Mouse (Mus musculus) MEL (cell line): Measurements from ENCODE around the gene Acvr1b. TPM values are rescaled to one million over a fixed set of nuclear protein-coding genes. Genes with fewer than 3 reads are reported as not detected.

ENCODE experiments used
- DNase-seq: peaks from one replicate; pipeline ENCODE4 v3.0.0; 2011; ENCODE audit warnings: low read depth, low spot score
- H3K27ac ChIP-seq: 2 replicates; pipeline ENCODE4 v1.5.1; 2012; ENCODE audit warnings: low read depth, mild to moderate bottlenecking, control low read depth, low read length, moderate library complexity; ENCODE audit not compliant: control insufficient read depth
- H3K27me3 ChIP-seq, 2 experiments: fragments of 150-350 bp in 1 of 2; sonication (generic) in 1 of 2; 2 replicates each; pipeline ENCODE4 v1.6.1; 2012; ENCODE audit warnings: low read length in 2 of 2, mild to moderate bottlenecking in 2 of 2, improper control_type of control experiment in 1 of 2, moderate library complexity in 1 of 2; ENCODE audit not compliant: insufficient read depth in 2 of 2, control insufficient read depth in 1 of 2
- H3K36me3 ChIP-seq, 2 experiments: 2 replicates each; pipeline ENCODE4 v1.6.1; 2012 to 2014; ENCODE audit warnings: low read length in 2 of 2, improper control_type of control experiment in 1 of 2, inconsistent platforms in 1 of 2, mild to moderate bottlenecking in 1 of 2; ENCODE audit not compliant: insufficient read depth in 2 of 2, control insufficient read depth in 1 of 2
- H3K4me1 ChIP-seq, 2 experiments: fragments of 150-350 bp in 1 of 2; sonication (generic) in 1 of 2; 2 replicates each; pipeline ENCODE4 v1.6.1; 2012; ENCODE audit warnings: low read length in 2 of 2, improper control_type of control experiment in 1 of 2, mild to moderate bottlenecking in 1 of 2; ENCODE audit not compliant: insufficient read depth in 2 of 2, control insufficient read depth in 1 of 2
- H3K4me3 ChIP-seq, 2 experiments: fragments of 150-350 bp in 1 of 2; sonication (generic) in 1 of 2; 2 replicates each; pipeline ENCODE4 v1.5.1; 2012; ENCODE audit warnings: low read depth in 2 of 2, low read length in 2 of 2, mild to moderate bottlenecking in 2 of 2, moderate library complexity in 2 of 2, control low read depth in 1 of 2, improper control_type of control experiment in 1 of 2; ENCODE audit not compliant: control insufficient read depth in 1 of 2, insufficient read depth in 1 of 2
- H3K79me2 ChIP-seq: 2 replicates; pipeline ENCODE4 v1.6.1; 2012; ENCODE audit warnings: mild to moderate bottlenecking, low read length, moderate library complexity; ENCODE audit not compliant: control insufficient read depth, poor library complexity, insufficient read depth
- H3K9ac ChIP-seq: 2 replicates; pipeline ENCODE4 v1.6.1; 2012; ENCODE audit warnings: low read depth, mild to moderate bottlenecking, control low read depth, low read length, moderate library complexity; ENCODE audit not compliant: control insufficient read depth, poor library complexity, severe bottlenecking
- H3K9me3 ChIP-seq: fragments of 150-350 bp; sonication (generic); replicated peaks from 2 replicates; pipeline ENCODE4 v1.6.1; 2012; ENCODE audit warnings: mild to moderate bottlenecking, low read length, improper control_type of control experiment, moderate library complexity; ENCODE audit not compliant: insufficient read depth
- CTCF ChIP-seq, 3 experiments: IDR thresholded peaks in 2 of 3; conservative IDR thresholded peaks in 1 of 3; 2 replicates each; pipeline ENCODE4 v1.5.1; 2011 to 2012; ENCODE audit warnings: low read length in 3 of 3, low read depth in 2 of 3, mild to moderate bottlenecking in 2 of 3, improper control_type of control experiment in 1 of 3, inconsistent platforms in 1 of 3, mixed read lengths in 1 of 3, moderate library complexity in 1 of 3; ENCODE audit not compliant: control insufficient read depth in 1 of 3, insufficient read depth in 1 of 3, poor library complexity in 1 of 3, severe bottlenecking in 1 of 3
- E2F4 ChIP-seq: IDR thresholded peaks from 2 replicates; pipeline ENCODE4 v1.6.1; 2011; ENCODE audit warnings: low read depth, low read length, improper control_type of control experiment, borderline replicate concordance
- EP300 ChIP-seq, 2 experiments: IDR thresholded peaks; 2 replicates each; pipeline ENCODE4 v1.6.1; 2011; ENCODE audit warnings: improper control_type of control experiment in 2 of 2, low read length in 2 of 2, low read depth in 1 of 2, mild to moderate bottlenecking in 1 of 2
- ETS1 ChIP-seq: IDR thresholded peaks from 2 replicates; pipeline ENCODE4 v1.6.1; 2012; ENCODE audit warnings: low read depth, mild to moderate bottlenecking, inconsistent platforms, low read length, improper control_type of control experiment, moderate library complexity
- GABPA ChIP-seq: IDR thresholded peaks from 2 replicates; pipeline ENCODE4 v1.6.1; 2012; ENCODE audit warnings: low read depth, mild to moderate bottlenecking, inconsistent platforms, low read length, improper control_type of control experiment, moderate library complexity
- GATA1 ChIP-seq: IDR thresholded peaks from 2 replicates; pipeline ENCODE4 v1.6.1; 2011; ENCODE audit warnings: low read depth, low read length, improper control_type of control experiment
- HCFC1 ChIP-seq: IDR thresholded peaks from 2 replicates; pipeline ENCODE4 v1.6.1; 2012; ENCODE audit warnings: low read depth, mild to moderate bottlenecking, inconsistent platforms, low read length, improper control_type of control experiment, moderate library complexity
- JUND ChIP-seq: IDR thresholded peaks from 2 replicates; pipeline ENCODE4 v1.6.1; 2011; ENCODE audit warnings: low read depth, mild to moderate bottlenecking, improper control_type of control experiment, low read length
- KAT2A ChIP-seq: conservative IDR thresholded peaks from 2 replicates; pipeline ENCODE4 v1.6.1; 2012; ENCODE audit warnings: low read depth, low read length, improper control_type of control experiment, inconsistent platforms
- MAFK ChIP-seq: IDR thresholded peaks from 2 replicates; pipeline ENCODE4 v1.6.1; 2011; ENCODE audit warnings: low read depth, mild to moderate bottlenecking, low read length, improper control_type of control experiment, borderline replicate concordance
- MAX ChIP-seq: IDR thresholded peaks from 2 replicates; pipeline ENCODE4 v1.6.1; 2011; ENCODE audit warnings: low read length, improper control_type of control experiment
- MEF2A ChIP-seq: IDR thresholded peaks from 2 replicates; pipeline ENCODE4 v1.6.1; 2014; ENCODE audit warnings: low read depth, mild to moderate bottlenecking, inconsistent platforms, low read length, improper control_type of control experiment; ENCODE audit not compliant: poor library complexity, insufficient replicate concordance, severe bottlenecking; ENCODE audit errors: extremely low read depth
- MYB ChIP-seq: IDR thresholded peaks from 2 replicates; pipeline ENCODE4 v1.6.1; 2011; ENCODE audit warnings: mild to moderate bottlenecking, low read depth, low read length, improper control_type of control experiment
- NELFE ChIP-seq: IDR thresholded peaks from 2 replicates; pipeline ENCODE4 v1.6.1; 2011; ENCODE audit warnings: low read depth, low read length, improper control_type of control experiment
- NRF1 ChIP-seq: IDR thresholded peaks from 2 replicates; pipeline ENCODE4 v1.6.1; 2014; ENCODE audit warnings: low read depth, mild to moderate bottlenecking, inconsistent platforms, low read length, improper control_type of control experiment, moderate library complexity; ENCODE audit not compliant: poor library complexity, insufficient read depth, severe bottlenecking
- POLR2A ChIP-seq, 2 experiments: IDR thresholded peaks; 2 replicates each; pipeline ENCODE4 v1.6.1; 2011 to 2012; ENCODE audit warnings: low read length in 2 of 2, mild to moderate bottlenecking in 2 of 2, control low read depth in 1 of 2, improper control_type of control experiment in 1 of 2, low read depth in 1 of 2, moderate library complexity in 1 of 2; ENCODE audit not compliant: control insufficient read depth in 1 of 2, insufficient read depth in 1 of 2, poor library complexity in 1 of 2
- POLR2AphosphoS2 ChIP-seq: IDR thresholded peaks from 2 replicates; pipeline ENCODE4 v1.6.1; 2011; ENCODE audit warnings: low read length, improper control_type of control experiment
- POLR2AphosphoS5 ChIP-seq: IDR thresholded peaks from 2 replicates; pipeline ENCODE4 v1.6.1; 2012; ENCODE audit warnings: low read depth, borderline replicate concordance, mild to moderate bottlenecking, inconsistent platforms, low read length, moderate library complexity, mixed read lengths
- RAD21 ChIP-seq: IDR thresholded peaks from 2 replicates; pipeline ENCODE4 v1.6.1; 2011; ENCODE audit warnings: mild to moderate bottlenecking, low read depth, low read length, improper control_type of control experiment
- SMC3 ChIP-seq: IDR thresholded peaks from 2 replicates; pipeline ENCODE4 v1.6.1; 2011; ENCODE audit warnings: low read depth, low read length, improper control_type of control experiment
- TBP ChIP-seq: IDR thresholded peaks from 2 replicates; pipeline ENCODE4 v1.8.0; 2011; ENCODE audit warnings: low read depth, low read length, improper control_type of control experiment
- TCF12 ChIP-seq: IDR thresholded peaks from 2 replicates; pipeline ENCODE4 v1.6.1; 2014; ENCODE audit warnings: low read depth, mild to moderate bottlenecking, inconsistent platforms, low read length, improper control_type of control experiment, moderate library complexity
- ZC3H11A ChIP-seq: IDR thresholded peaks from 2 replicates; pipeline ENCODE4 v1.6.1; 2012; ENCODE audit warnings: low read depth, mild to moderate bottlenecking, inconsistent platforms, low read length, improper control_type of control experiment
- ZKSCAN1 ChIP-seq: IDR thresholded peaks from 2 replicates; pipeline ENCODE4 v1.6.1; 2012; ENCODE audit warnings: low read depth, mild to moderate bottlenecking, inconsistent platforms, low read length, improper control_type of control experiment, moderate library complexity
- ZMIZ1 ChIP-seq: IDR thresholded peaks from 2 replicates; pipeline ENCODE4 v1.6.1; 2012; ENCODE audit warnings: low read depth, mild to moderate bottlenecking, inconsistent platforms, low read length, improper control_type of control experiment, moderate library complexity
- ZNF384 ChIP-seq: IDR thresholded peaks from 2 replicates; pipeline ENCODE4 v1.6.1; 2012; ENCODE audit warnings: low read depth, mild to moderate bottlenecking, inconsistent platforms, low read length, improper control_type of control experiment
- polyA plus RNA-seq, 2 experiments: library from polyadenylated mRNA; stranded (reverse) in 1 of 2; unstranded in 1 of 2; fragments of >175 nt in 1 of 2; fragments of >200 nt in 1 of 2; gene quantifications; 2 replicates each; pipeline versions ENCODE4 v1.2.1 to v1.2.4; 2012; ENCODE audit warnings: low replicate concordance in 2 of 2, low read depth in 1 of 2; ENCODE audit not compliant: insufficient read length in 2 of 2, insufficient read depth in 1 of 2, missing spikeins in 1 of 2
- total RNA-seq: library from RNA; depleted of rRNA; stranded (reverse); fragments of 300-350 nt; gene quantifications from 2 replicates; pipeline ENCODE4 v1.2.3, GENCODE M21; 2012

The Acvr1b gene
- total and polyA plus RNA-seq, 3 experiments, result 10.4 to 13.2 TPM; not detected in 1

DNA sequence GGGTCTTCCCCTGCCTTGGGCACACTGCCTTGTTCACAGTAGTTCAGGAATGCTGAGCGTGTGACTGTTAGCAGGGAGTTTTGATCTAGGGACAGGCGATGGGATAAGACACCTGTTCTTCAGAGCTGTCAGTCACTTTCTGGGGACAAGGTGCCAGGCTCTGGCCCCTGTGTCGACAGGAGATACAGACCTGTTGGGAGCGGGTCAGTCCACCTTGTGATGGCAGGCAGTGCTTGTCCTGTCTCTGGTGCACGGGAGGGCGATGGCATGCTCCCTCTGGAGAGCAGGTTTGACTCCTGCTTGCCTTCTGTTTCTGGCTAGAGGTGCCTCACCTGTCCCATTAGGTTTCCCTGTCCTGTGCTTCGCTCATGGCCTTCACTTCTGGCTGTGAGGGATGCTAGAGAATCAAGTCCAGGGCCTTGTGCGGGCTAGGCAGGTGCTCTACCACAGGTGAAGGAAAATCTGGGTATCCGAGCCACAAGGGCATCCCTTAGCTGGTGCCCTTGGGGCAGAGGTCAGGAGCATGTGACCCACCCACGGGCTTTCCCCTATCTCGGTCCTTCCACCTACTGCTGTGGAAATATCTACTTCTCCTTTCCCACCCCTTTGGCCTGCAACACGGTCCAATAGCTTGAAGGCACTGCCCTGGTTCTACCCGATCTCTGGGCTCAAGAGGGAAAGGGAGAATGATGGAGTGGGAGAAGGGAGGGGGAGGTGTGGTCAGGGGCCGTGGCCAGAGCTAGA is 82.8 kb downstream of the Acvr1b start (continued):
- no peak for TF ChIP-seq MEF2A
- TF ChIP-seq EP300 (IDR thresholded peaks at IDR 0.05; ENCODE audit: low read depth in 1 of 2, low read length in 2 of 2), result peak in 1 of 2 experiments; percentile 14; a peak in 1 of 4 replicates

DNA sequence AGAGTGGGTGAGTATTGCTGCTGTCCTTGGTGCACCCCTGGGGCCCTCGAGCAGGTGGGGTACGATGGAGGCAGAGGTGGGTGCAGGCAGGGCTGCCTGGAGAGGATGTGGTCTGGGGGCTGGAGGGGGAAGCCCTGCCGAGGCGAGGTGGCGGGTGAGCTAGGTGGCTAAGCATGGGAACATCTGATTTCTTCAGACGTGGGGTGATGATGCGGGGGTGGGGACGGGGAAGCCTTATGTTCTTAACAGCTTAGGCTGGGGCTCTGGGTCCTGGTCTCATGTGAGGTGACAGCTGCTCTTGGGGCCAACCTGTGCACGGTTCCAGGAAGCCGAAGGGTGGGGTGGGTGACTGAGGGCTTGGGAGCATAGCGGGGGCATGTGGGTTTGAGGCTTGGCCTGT is 84.6 kb downstream of the Acvr1b start:
- peaks cover 0 to 34% of the 10 kb centered on the region in 2 experiments; a peak in 2 of 4 replicates for H3K36me3 ChIP-seq
- DNase-seq, result no peak
- no peak overlapping the region for H3K27ac ChIP-seq
- H3K9ac ChIP-seq, result no peak overlapping the region
- no peaks in the 10 kb centered on the region for H3K79me2 ChIP-seq
- H3K9me3 ChIP-seq, result no peaks in the 10 kb centered on the region
- no peak overlapping the region for H3K4me3 ChIP-seq
- TF ChIP-seq CTCF (IDR thresholded peaks at IDR 0.05 in 2 of 3, conservative IDR thresholded peaks at IDR 0.05 in 1 of 3; ENCODE audit: control insufficient read depth in 1 of 3, insufficient read depth in 1 of 3, low read depth in 2 of 3, low read length in 3 of 3, poor library complexity in 1 of 3, severe bottlenecking in 1 of 3) (no peak), ZKSCAN1 (no peak), ZNF384 (no peak), EP300 (IDR thresholded peaks at IDR 0.05; ENCODE audit: low read depth in 1 of 2, low read length in 2 of 2) (no peak), KAT2A (no peak), GABPA (no peak), ETS1 (no peak), POLR2AphosphoS2 (no peak), SMC3 (no peak), GATA1 (no peak), TCF12 (no peak), POLR2A (IDR thresholded peaks at IDR 0.05; ENCODE audit: control insufficient read depth in 1 of 2, insufficient read depth in 1 of 2, low read depth in 1 of 2, low read length in 2 of 2, poor library complexity in 1 of 2) (no peak), MYB (no peak)
- peaks cover 15 to 54% of the 10 kb centered on the region in 2 experiments for H3K4me1 ChIP-seq
- no peaks in the 10 kb centered on the region for H3K27me3 ChIP-seq

DNA sequence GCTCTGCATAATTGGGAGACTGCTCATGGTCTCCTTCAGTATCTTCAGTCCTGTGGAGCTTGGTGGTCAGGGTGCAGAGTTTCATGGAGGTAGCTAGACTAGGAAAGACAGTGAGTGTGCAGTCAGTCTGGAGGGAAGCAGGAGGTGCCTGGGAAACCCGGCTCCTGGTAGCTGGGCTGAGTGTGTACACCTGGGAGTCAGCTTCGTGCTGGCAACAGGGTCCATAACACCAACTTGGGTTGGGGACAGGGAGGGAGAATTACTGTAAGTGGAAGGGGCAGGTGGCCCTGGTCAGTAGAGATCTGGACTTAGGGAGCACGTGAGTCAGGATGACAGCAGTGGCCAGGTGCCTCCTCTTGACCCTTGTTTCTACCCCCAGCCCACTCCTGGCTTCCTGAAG is 86.1 kb downstream of the Acvr1b start:
- no peak for TF ChIP-seq MAFK
- TF ChIP-seq TBP, result no peak
- TF ChIP-seq ETS1, result no peak
- no peak for TF ChIP-seq E2F4
- no peak for TF ChIP-seq RAD21
- no peak for TF ChIP-seq NELFE
- TF ChIP-seq NRF1, result no peak
- no peak for TF ChIP-seq GABPA
- no peak for TF ChIP-seq MYB
- no peak for TF ChIP-seq HCFC1
- TF ChIP-seq ZC3H11A, result no peak
- no peak for TF ChIP-seq MAX
- no peak for TF ChIP-seq POLR2AphosphoS5
- TF ChIP-seq CTCF (IDR thresholded peaks at IDR 0.05 in 2 of 3, conservative IDR thresholded peaks at IDR 0.05 in 1 of 3; ENCODE audit: control insufficient read depth in 1 of 3, insufficient read depth in 1 of 3, low read depth in 2 of 3, low read length in 3 of 3, poor library complexity in 1 of 3, severe bottlenecking in 1 of 3), result no peak
- no peak for TF ChIP-seq ZMIZ1
- TF ChIP-seq JUND, result no peak
- TF ChIP-seq POLR2A (IDR thresholded peaks at IDR 0.05; ENCODE audit: control insufficient read depth in 1 of 2, insufficient read depth in 1 of 2, low read depth in 1 of 2, low read length in 2 of 2, poor library complexity in 1 of 2), result no peak
- TF ChIP-seq GATA1, result no peak
- no peak for TF ChIP-seq ZNF384

More for the DNA sequence above, 86.1 kb downstream of the Acvr1b start:
- H3K4me1 ChIP-seq, result peaks cover 12 to 46% of the 10 kb centered on the region in 2 experiments
- H3K9ac ChIP-seq, result no peak overlapping the region
- peaks cover 0 to 34% of the 10 kb centered on the region in 2 experiments; a peak in 2 of 4 replicates for H3K36me3 ChIP-seq
- H3K27me3 ChIP-seq, result no peaks in the 10 kb centered on the region
- H3K79me2 ChIP-seq, result no peaks in the 10 kb centered on the region
- H3K27ac ChIP-seq, result no peak overlapping the region
- no peak for DNase-seq
- H3K9me3 ChIP-seq, result no peaks in the 10 kb centered on the region
- no peak overlapping the region for H3K4me3 ChIP-seq
